Mouse (Mus musculus) limb, embryonic 10.5 days (tissue): Measurements from ENCODE around the gene Mgat5. TPM values are rescaled to one million over a fixed set of nuclear protein-coding genes. Genes with fewer than 3 reads are reported as not detected.

Experiments used
- DNase-seq: peaks from one replicate; pipeline ENCODE4 v3.0.0-alpha.2; 2017; ENCODE audit warnings: low spot score
- H3K27ac ChIP-seq: fragments of 300-500 bp; sonication (generic); 2 replicates; pipeline ENCODE4 v1.5.1; 2016; ENCODE audit warnings: mild to moderate bottlenecking
- H3K27me3 ChIP-seq: fragments of 300-500 bp; sonication (generic); 2 replicates; pipeline ENCODE4 v1.6.1; 2016; ENCODE audit warnings: low read depth, mild to moderate bottlenecking; ENCODE audit not compliant: poor library complexity, severe bottlenecking
- H3K36me3 ChIP-seq: fragments of 300-500 bp; sonication (generic); 2 replicates; pipeline ENCODE4 v1.6.1; 2016; ENCODE audit warnings: mild to moderate bottlenecking, moderate library complexity
- H3K4me1 ChIP-seq: fragments of 300-500 bp; sonication (generic); 2 replicates; pipeline ENCODE4 v1.6.1; 2016
- H3K4me3 ChIP-seq: fragments of 300-500 bp; sonication (generic); 2 replicates; pipeline ENCODE4 v1.5.1; 2016; ENCODE audit warnings: mild to moderate bottlenecking, moderate library complexity
- H3K9me3 ChIP-seq: fragments of 300-500 bp; sonication (generic); replicated peaks from 2 replicates; pipeline ENCODE4 v1.6.1; 2016; ENCODE audit warnings: mild to moderate bottlenecking
- WGBS: fragments of 180-500 bp; shearing (Covaris S2); methylation state at CpG from one replicate; pipeline ENCODE4 v1.1.7; 2016; 5-methylcytosine and 5-hydroxymethylcytosine counted together
- polyA plus RNA-seq: library from polyadenylated mRNA; unstranded; fragments of >200 nt; fragmentation: Nextera tagmentation; extraction: Ambion mirVana; gene quantifications from 2 replicates; pipeline ENCODE4 v1.2.1, GENCODE M21; 2016

Gene Mgat5
- polyA plus RNA-seq, 1 experiment from 2014 or later = 5.1 TPM

GRCm38 (mm10) chr1:127459015-127459451 is 254.2 kb downstream of the Mgat5 start:
- peak overlapping the region; percentile 77 for H3K27ac ChIP-seq
- H3K4me3 ChIP-seq = no peak overlapping the region
- WGBS = 12% methylated on average over 6 of the region's 6 CpGs
- H3K27me3 ChIP-seq = no peaks in the 10 kb centered on the region
- no peaks in the 10 kb centered on the region for H3K36me3 ChIP-seq
- H3K4me1 ChIP-seq = peaks cover 8% of the 10 kb centered on the region
- DNase-seq = peak; percentile 69
- H3K9me3 ChIP-seq = no peaks in the 10 kb centered on the region

GRCm38 (mm10) chr1:127459576-127459975 is 254.8 kb downstream of the Mgat5 start:
- no peak overlapping the region for H3K27ac ChIP-seq
- 83% methylated on average over 7 of the region's 7 CpGs for WGBS
- H3K4me3 ChIP-seq = no peak overlapping the region
- no peaks in the 10 kb centered on the region for H3K27me3 ChIP-seq
- H3K36me3 ChIP-seq = no peaks in the 10 kb centered on the region
- peaks cover 8% of the 10 kb centered on the region for H3K4me1 ChIP-seq
- DNase-seq = no peak
- no peaks in the 10 kb centered on the region for H3K9me3 ChIP-seq

- H3K27ac ChIP-seq = no peak overlapping the region
- H3K27me3 ChIP-seq = no peaks in the 10 kb centered on the region
- peaks cover 8% of the 10 kb centered on the region for H3K4me1 ChIP-seq
- WGBS = 90% methylated on average over 9 of the region's 9 CpGs
- no peaks in the 10 kb centered on the region for H3K36me3 ChIP-seq
- H3K4me3 ChIP-seq = no peak overlapping the region
- no peaks in the 10 kb centered on the region for H3K9me3 ChIP-seq
- no peak for DNase-seq
Observed at GRCm38 (mm10) chr1:127461017-127461416, 256.2 kb downstream of the Mgat5 start.

GRCm38 (mm10) chr1:127464041-127464440 is 259.2 kb downstream of the Mgat5 start:
- WGBS = 73% methylated on average over 6 of the region's 6 CpGs
- no peaks in the 10 kb centered on the region; the same call in 1 of the 2 replicates for H3K4me1 ChIP-seq

GRCm38 (mm10) chr1:127465292-127465691 is 260.5 kb downstream of the Mgat5 start:
- no peak overlapping the region for H3K4me3 ChIP-seq
- no peak for DNase-seq
- no peak overlapping the region for H3K27ac ChIP-seq
- H3K4me1 ChIP-seq = no peaks in the 10 kb centered on the region; the same call in 1 of the 2 replicates
- WGBS = 76% methylated on average over 6 of the region's 6 CpGs
- no peaks in the 10 kb centered on the region for H3K9me3 ChIP-seq
- no peaks in the 10 kb centered on the region for H3K27me3 ChIP-seq
- no peaks in the 10 kb centered on the region for H3K36me3 ChIP-seq

More at GRCm38 (mm10) chr1:127464041-127464440, 259.2 kb downstream of the Mgat5 start:
- no peaks in the 10 kb centered on the region for H3K36me3 ChIP-seq
- no peak for DNase-seq
- H3K27ac ChIP-seq = no peak overlapping the region
- no peak overlapping the region for H3K4me3 ChIP-seq
- no peaks in the 10 kb centered on the region for H3K27me3 ChIP-seq
- H3K9me3 ChIP-seq = no peaks in the 10 kb centered on the region

GRCm38 (mm10) chr1:127467238-127467637 is 262.4 kb downstream of the Mgat5 start:
- H3K27me3 ChIP-seq = no peaks in the 10 kb centered on the region
- no peak for DNase-seq
- no peaks in the 10 kb centered on the region for H3K9me3 ChIP-seq
- H3K27ac ChIP-seq = no peak overlapping the region
- 96% methylated on average over 5 of the region's 5 CpGs for WGBS
- no peaks in the 10 kb centered on the region; the same call in 1 of the 2 replicates for H3K36me3 ChIP-seq
- H3K4me3 ChIP-seq = no peak overlapping the region
- no peaks in the 10 kb centered on the region; the same call in 1 of the 2 replicates for H3K4me1 ChIP-seq

- Histone ChIP-seq H3K27me3 (no peaks in the 10 kb centered on the region), H3K9me3 (no peaks in the 10 kb centered on the region), H3K4me1 (no peaks in the 10 kb centered on the region), H3K27ac (no peak overlapping the region), H3K4me3 (no peak overlapping the region), H3K36me3 (no peaks in the 10 kb centered on the region; the same call in 1 of the 2 replicates)
- no peak for DNase-seq
- 84% methylated on average over 4 of the region's 4 CpGs for WGBS
Observed at GRCm38 (mm10) chr1:127470175-127470574, 265.4 kb downstream of the Mgat5 start.

GRCm38 (mm10) chr1:127475756-127476155 is 270.9 kb downstream of the Mgat5 start:
- Histone ChIP-seq H3K4me3 (no peak overlapping the region), H3K27ac (no peak overlapping the region), H3K4me1 (no peaks in the 10 kb centered on the region), H3K36me3 (peaks cover 3% of the 10 kb centered on the region; the same call in 1 of the 2 replicates), H3K9me3 (no peaks in the 10 kb centered on the region), H3K27me3 (no peaks in the 10 kb centered on the region)
- no peak for DNase-seq
- WGBS = 93% methylated on average over 5 of the region's 5 CpGs

- Histone ChIP-seq H3K36me3 (0 out of 2 replicates have a peak, but pooled peaks cover 8% of the 10 kb centered on the region), H3K4me1 (no peaks in the 10 kb centered on the region), H3K4me3 (no peak overlapping the region), H3K27me3 (no peaks in the 10 kb centered on the region), H3K27ac (no peak overlapping the region), H3K9me3 (no peaks in the 10 kb centered on the region)
- DNase-seq = no peak
- WGBS = 83% methylated on average over 10 of the region's 10 CpGs
Observed at GRCm38 (mm10) chr1:127482911-127483310, 278.1 kb downstream of the Mgat5 start.

GRCm38 (mm10) chr1:127484188-127484587 is 279.4 kb downstream of the Mgat5 start:
- Histone ChIP-seq H3K4me1 (no peaks in the 10 kb centered on the region), H3K27ac (no peak overlapping the region), H3K4me3 (no peak overlapping the region), H3K27me3 (no peaks in the 10 kb centered on the region), H3K36me3 (0 out of 2 replicates have a peak, but pooled peaks cover 6% of the 10 kb centered on the region), H3K9me3 (no peaks in the 10 kb centered on the region)
- no peak for DNase-seq
- WGBS = 92% methylated on average over 8 of the region's 8 CpGs

- Histone ChIP-seq H3K36me3 (0 out of 2 replicates have a peak, but pooled peaks cover 6% of the 10 kb centered on the region), H3K4me1 (no peaks in the 10 kb centered on the region), H3K27me3 (no peaks in the 10 kb centered on the region), H3K27ac (no peak overlapping the region), H3K9me3 (no peaks in the 10 kb centered on the region), H3K4me3 (no peak overlapping the region)
- 60% methylated on average over 7 of the region's 7 CpGs for WGBS
- peak; percentile 79 for DNase-seq
Observed at GRCm38 (mm10) chr1:127484826-127485225, 280.0 kb downstream of the Mgat5 start.

- Histone ChIP-seq H3K4me3 (no peak overlapping the region), H3K4me1 (no peaks in the 10 kb centered on the region), H3K36me3 (0 out of 2 replicates have a peak, but pooled peaks cover 6% of the 10 kb centered on the region), H3K27me3 (no peaks in the 10 kb centered on the region), H3K27ac (no peak overlapping the region), H3K9me3 (no peaks in the 10 kb centered on the region)
- peak; percentile 50 for DNase-seq
- WGBS = 80% methylated on average over 4 of the region's 4 CpGs
Observed at GRCm38 (mm10) chr1:127487161-127487560, 282.3 kb downstream of the Mgat5 start.

GRCm38 (mm10) chr1:127496737-127497543 is 292.1 kb downstream of the Mgat5 start:
- DNase-seq = peak; percentile 83
- Histone ChIP-seq H3K27ac (no peak overlapping the region), H3K4me1 (no peaks in the 10 kb centered on the region), H3K4me3 (no peak overlapping the region), H3K36me3 (no peaks in the 10 kb centered on the region), H3K27me3 (no peaks in the 10 kb centered on the region), H3K9me3 (no peaks in the 10 kb centered on the region)
- WGBS = 36% methylated on average over 9 of the region's 9 CpGs
